Mouse (Mus musculus): Measurements from ENCODE around the gene Adrm1. TPM values are rescaled to one million over a fixed set of nuclear protein-coding genes. Genes with fewer than 3 reads are reported as not detected.

Gene Adrm1
- 132 and 142 TPM in 2 replicates for polyA plus RNA-seq (2015; fragmentation: Nextera tagmentation; extraction: Ambion mirVana)

DNA sequence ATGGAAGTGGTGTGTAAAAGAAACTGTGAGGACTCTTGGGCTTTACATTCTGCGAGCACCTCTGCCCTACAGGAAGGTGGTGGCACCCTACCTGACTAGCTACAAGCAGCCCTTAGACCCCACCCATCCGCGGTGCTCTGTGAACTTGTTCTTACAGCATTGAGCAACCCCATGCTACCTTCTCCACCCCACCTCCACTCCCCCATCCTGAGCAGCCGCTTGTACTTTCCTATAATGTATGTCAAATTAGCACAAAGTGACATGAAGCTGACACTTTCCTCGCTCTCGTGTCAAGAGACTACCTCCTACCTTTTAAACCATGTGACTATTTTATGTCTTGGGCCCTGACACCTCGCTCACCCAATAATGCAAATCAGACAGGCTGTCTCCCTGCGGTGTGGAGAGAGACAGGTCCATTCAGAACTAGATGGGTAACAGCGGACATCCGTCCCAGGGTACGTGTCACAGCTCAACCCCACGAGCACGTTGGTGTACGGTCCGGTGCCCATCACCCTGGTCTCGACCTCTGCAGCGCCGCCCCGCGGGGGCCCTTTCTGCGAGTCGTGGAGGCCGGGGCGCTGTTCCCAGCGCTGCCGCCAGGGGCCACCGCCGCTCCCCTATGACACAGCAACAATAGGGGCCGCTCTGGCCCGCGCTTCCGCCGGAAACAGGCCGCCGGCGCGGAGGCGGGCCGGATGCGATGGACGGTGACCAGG, at the start of gene Adrm1:
TSS of gene Adrm1 (plus strand) at position 680 of the 716 bp plus-strand sequence.
- Histone ChIP-seq H3K4me3 (ENCODE audit: low read depth, low read length) (peak within 1 kb of the TSS; percentile 98), H3K27me3 (replicated peaks; ENCODE audit: control insufficient read depth, insufficient read depth, low read length) (no peaks in the 10 kb centered on the region), H3K36me3 (ENCODE audit: control insufficient read depth, insufficient read depth) (peaks cover 28% of the 10 kb centered on the region), H3K9me3 (ENCODE audit: control insufficient read depth) (no peaks in the 10 kb centered on the region), H3K4me1 (replicated peaks; ENCODE audit: control insufficient read depth, insufficient read depth, low read length) (no peaks in the 10 kb centered on the region), H3K9ac (ENCODE audit: low read depth, low read length) (peak within 1 kb of the TSS; percentile 97), H3K4me2 (replicated peaks; ENCODE audit: low read depth) (peak within 1 kb of the TSS; percentile 88), H3K27ac (ENCODE audit: low read depth, low read length) (peak within 1 kb of the TSS; percentile 97)
- 4% methylated on average over 40 of the region's 41 CpGs for WGBS
- ATAC-seq = peak; percentile 98
- TF ChIP-seq CTCF (IDR thresholded peaks at IDR 0.05; ENCODE audit: low read depth) = peak; percentile 100

DNA sequence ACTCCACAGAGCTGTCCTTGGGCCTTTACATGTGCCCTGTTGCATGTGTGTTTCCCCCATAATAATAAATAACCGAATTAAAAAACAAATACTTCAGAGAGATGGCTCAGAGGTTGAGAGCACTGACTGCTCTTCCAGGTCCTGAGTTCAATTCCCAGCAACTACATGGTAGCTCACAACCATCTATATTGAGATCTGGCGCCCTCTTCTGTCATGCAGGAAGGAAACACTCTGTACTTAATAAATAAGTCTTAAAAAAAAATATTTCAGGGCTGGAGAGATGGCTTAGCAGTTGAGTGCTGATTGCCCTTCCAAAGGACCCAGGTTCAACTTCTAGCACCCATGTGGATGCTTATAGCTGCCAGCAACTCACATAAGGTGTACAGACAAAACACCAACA, 47.1 kb upstream of the Adrm1 start:
- H3K36me3 ChIP-seq (ENCODE audit: control insufficient read depth, insufficient read depth) = no peaks in the 10 kb centered on the region
- no peaks in the 10 kb centered on the region for H3K9me3 ChIP-seq (ENCODE audit: control insufficient read depth)
- H3K4me1 ChIP-seq (replicated peaks; ENCODE audit: control insufficient read depth, insufficient read depth, low read length) = no peaks in the 10 kb centered on the region
- no peaks in the 10 kb centered on the region for H3K27me3 ChIP-seq (replicated peaks; ENCODE audit: control insufficient read depth, insufficient read depth, low read length)
- no peak overlapping the region for H3K27ac ChIP-seq (ENCODE audit: low read depth, low read length)
- H3K4me2 ChIP-seq (replicated peaks; ENCODE audit: low read depth) = no peak overlapping the region
- no peak overlapping the region for H3K9ac ChIP-seq (ENCODE audit: low read depth, low read length)
- WGBS = 88% methylated on average over 2 of the region's 2 CpGs
- no peak overlapping the region for H3K4me3 ChIP-seq (ENCODE audit: low read depth, low read length)
- TF ChIP-seq CTCF (IDR thresholded peaks at IDR 0.05; ENCODE audit: low read depth) = peak; percentile 43
- no peak for ATAC-seq

GRCm38 (mm10) chr2:180126195-180126594, 45.1 kb upstream of the Adrm1 start:
- no peak overlapping the region for H3K27ac ChIP-seq (ENCODE audit: low read depth, low read length)

GRCm38 (mm10) chr2:180127675-180128074, 43.6 kb upstream of the Adrm1 start:
- H3K9me3 ChIP-seq (ENCODE audit: control insufficient read depth) = no peaks in the 10 kb centered on the region
- H3K4me2 ChIP-seq (replicated peaks; ENCODE audit: low read depth) = no peak overlapping the region
- 63% methylated on average over 1 of the region's 1 CpGs for WGBS
- no peak for ATAC-seq
- TF ChIP-seq CTCF (IDR thresholded peaks at IDR 0.05; ENCODE audit: low read depth) = no peak
- no peak overlapping the region for H3K4me3 ChIP-seq (ENCODE audit: low read depth, low read length)
- H3K36me3 ChIP-seq (ENCODE audit: control insufficient read depth, insufficient read depth) = no peaks in the 10 kb centered on the region
- H3K4me1 ChIP-seq (replicated peaks; ENCODE audit: control insufficient read depth, insufficient read depth, low read length) = no peaks in the 10 kb centered on the region
- no peak overlapping the region for H3K27ac ChIP-seq (ENCODE audit: low read depth, low read length)
- H3K27me3 ChIP-seq (replicated peaks; ENCODE audit: control insufficient read depth, insufficient read depth, low read length) = no peaks in the 10 kb centered on the region
- H3K9ac ChIP-seq (ENCODE audit: low read depth, low read length) = no peak overlapping the region

More at GRCm38 (mm10) chr2:180126195-180126594, 45.1 kb upstream of the Adrm1 start:
- no peak overlapping the region for H3K4me3 ChIP-seq (ENCODE audit: low read depth, low read length)
- no peaks in the 10 kb centered on the region for H3K4me1 ChIP-seq (replicated peaks; ENCODE audit: control insufficient read depth, insufficient read depth, low read length)
- no peak for ATAC-seq
- H3K9me3 ChIP-seq (ENCODE audit: control insufficient read depth) = no peaks in the 10 kb centered on the region
- WGBS = 18% methylated on average over 4 of the region's 4 CpGs
- H3K36me3 ChIP-seq (ENCODE audit: control insufficient read depth, insufficient read depth) = no peaks in the 10 kb centered on the region
- no peak overlapping the region for H3K9ac ChIP-seq (ENCODE audit: low read depth, low read length)
- no peak overlapping the region for H3K4me2 ChIP-seq (replicated peaks; ENCODE audit: low read depth)
- no peak for TF ChIP-seq CTCF (IDR thresholded peaks at IDR 0.05; ENCODE audit: low read depth)
- H3K27me3 ChIP-seq (replicated peaks; ENCODE audit: control insufficient read depth, insufficient read depth, low read length) = no peaks in the 10 kb centered on the region

GRCm38 (mm10) chr2:180133231-180133630, 38.1 kb upstream of the Adrm1 start:
- 92% methylated on average over 4 of the region's 4 CpGs for WGBS
- TF ChIP-seq CTCF (IDR thresholded peaks at IDR 0.05; ENCODE audit: low read depth) = no peak
- Histone ChIP-seq H3K27ac (ENCODE audit: low read depth, low read length) (no peak overlapping the region), H3K9me3 (ENCODE audit: control insufficient read depth) (no peaks in the 10 kb centered on the region), H3K4me3 (ENCODE audit: low read depth, low read length) (no peak overlapping the region), H3K36me3 (ENCODE audit: control insufficient read depth, insufficient read depth) (peaks cover 6% of the 10 kb centered on the region; the same call in 1 of the 2 replicates), H3K27me3 (replicated peaks; ENCODE audit: control insufficient read depth, insufficient read depth, low read length) (no peaks in the 10 kb centered on the region), H3K4me2 (replicated peaks; ENCODE audit: low read depth) (no peak overlapping the region), H3K4me1 (replicated peaks; ENCODE audit: control insufficient read depth, insufficient read depth, low read length) (no peaks in the 10 kb centered on the region), H3K9ac (ENCODE audit: low read depth, low read length) (no peak overlapping the region)
- no peak for ATAC-seq

GRCm38 (mm10) chr2:180133911-180134310, 37.4 kb upstream of the Adrm1 start:
- Histone ChIP-seq H3K27me3 (replicated peaks; ENCODE audit: control insufficient read depth, insufficient read depth, low read length) (no peaks in the 10 kb centered on the region), H3K27ac (ENCODE audit: low read depth, low read length) (no peak overlapping the region), H3K4me1 (replicated peaks; ENCODE audit: control insufficient read depth, insufficient read depth, low read length) (no peaks in the 10 kb centered on the region), H3K9me3 (ENCODE audit: control insufficient read depth) (no peaks in the 10 kb centered on the region), H3K4me2 (replicated peaks; ENCODE audit: low read depth) (no peak overlapping the region), H3K4me3 (ENCODE audit: low read depth, low read length) (no peak overlapping the region), H3K9ac (ENCODE audit: low read depth, low read length) (no peak overlapping the region), H3K36me3 (ENCODE audit: control insufficient read depth, insufficient read depth) (peaks cover 13% of the 10 kb centered on the region)
- TF ChIP-seq CTCF (IDR thresholded peaks at IDR 0.05; ENCODE audit: low read depth) = no peak
- ATAC-seq = no peak
- WGBS = 82% methylated on average over 3 of the region's 3 CpGs
